Mouse (Mus musculus) hindbrain, embryonic 13.5 days (tissue): ENCODE results near the gene Tmem159. TPM values are rescaled to one million over a fixed set of nuclear protein-coding genes. Genes with fewer than 3 reads are reported as not detected.
A peak's percentile ranks its signal among the peaks of the same experiment; 100 is the strongest.

ENCODE experiments used
- ATAC-seq: fragments of 200-750 bp; cut with Nextera tagmentation; 2 replicates; pipeline ENCODE4 v1.8.0; 2017; ENCODE audit warnings: moderate TSS enrichment; ENCODE audit not compliant: low FRiP score
- H3K27ac ChIP-seq: fragments of 300-500 bp; sonication (generic); 2 replicates; pipeline ENCODE4 v1.5.1; 2015; ENCODE audit warnings: inconsistent platforms, mild to moderate bottlenecking, moderate library complexity
- H3K27me3 ChIP-seq: fragments of 300-500 bp; sonication (generic); 2 replicates; pipeline ENCODE4 v1.6.1; 2015; ENCODE audit warnings: mild to moderate bottlenecking, inconsistent platforms
- H3K36me3 ChIP-seq: fragments of 300-500 bp; sonication (generic); 2 replicates; pipeline ENCODE4 v1.6.1; 2015; ENCODE audit warnings: mild to moderate bottlenecking, inconsistent platforms
- H3K4me1 ChIP-seq: fragments of 300-500 bp; sonication (generic); replicated peaks from 2 replicates; pipeline ENCODE4 v1.6.1; 2015; ENCODE audit warnings: inconsistent platforms
- H3K4me2 ChIP-seq: fragments of 300-500 bp; sonication (generic); 2 replicates; pipeline ENCODE4 v1.6.1; 2015; ENCODE audit warnings: inconsistent platforms, mild to moderate bottlenecking, moderate library complexity
- H3K4me3 ChIP-seq: fragments of 300-500 bp; sonication (generic); 2 replicates; pipeline ENCODE4 v1.5.1; 2015; ENCODE audit warnings: mild to moderate bottlenecking, inconsistent platforms
- H3K9ac ChIP-seq: fragments of 300-500 bp; sonication (generic); 2 replicates; pipeline ENCODE4 v1.6.1; 2015; ENCODE audit warnings: mild to moderate bottlenecking, inconsistent platforms
- H3K9me3 ChIP-seq: fragments of 300-500 bp; sonication (generic); 2 replicates; pipeline ENCODE4 v1.6.1; 2016; ENCODE audit warnings: inconsistent platforms
- WGBS: fragments of 180-500 bp; shearing (Covaris S2); methylation state at CpG from one replicate; pipeline ENCODE4 v1.1.7; 2015; 5-methylcytosine and 5-hydroxymethylcytosine counted together
- polyA plus RNA-seq: library from polyadenylated mRNA; unstranded; fragments of >200 nt; fragmentation: Nextera tagmentation; extraction: Ambion mirVana; gene quantifications from 2 replicates; pipeline ENCODE4 v1.2.1, GENCODE M21; 2015

The Tmem159 gene
- 12.3 and 12.9 TPM in 2 replicates for polyA plus RNA-seq

DNA sequence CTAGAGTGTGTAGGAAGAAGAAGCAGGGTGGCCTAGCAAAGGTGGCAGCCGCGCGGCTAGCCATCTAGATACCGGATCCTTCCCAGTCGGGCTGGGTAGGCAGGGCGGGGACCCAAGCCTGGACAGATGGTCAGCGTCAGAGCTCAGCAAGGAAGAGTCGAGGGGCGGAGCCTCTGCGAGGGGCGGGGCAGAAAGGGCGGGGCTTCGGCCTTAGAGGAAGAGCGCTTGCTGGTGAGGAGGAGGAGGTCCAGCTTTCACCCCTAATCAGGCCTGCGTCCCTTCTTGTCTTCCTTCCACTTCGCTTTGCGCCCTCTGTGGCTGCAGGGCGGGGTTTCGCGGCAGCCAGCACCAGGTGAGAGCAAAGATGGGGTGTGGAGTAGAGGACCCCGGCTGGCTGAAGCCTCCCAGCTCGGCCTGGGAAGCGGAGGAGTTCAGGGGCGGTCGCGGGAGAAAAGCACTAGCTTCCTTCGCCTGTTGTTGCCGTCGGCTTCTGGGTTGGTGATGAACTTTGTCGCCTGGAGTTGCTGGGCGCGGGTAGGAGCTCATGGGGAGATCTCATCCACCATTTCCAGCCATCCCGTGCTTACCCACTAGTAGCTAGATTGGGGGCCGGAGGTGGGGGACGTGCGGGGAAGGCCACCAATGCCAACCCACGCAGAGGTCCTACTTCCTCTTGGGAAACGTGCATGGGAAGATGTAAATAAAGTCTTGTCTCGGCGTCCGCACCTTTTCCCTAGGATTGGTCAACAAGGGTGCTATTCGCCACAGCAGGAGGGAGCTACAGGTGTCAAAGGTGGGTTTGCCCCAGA is at the start of gene Tmem159:
Gene Tmem159, plus strand, starts transcription at position 190 of the 809 bp plus-strand sequence.
- ATAC-seq, result peak; percentile 81
- 1% methylated on average over 42 of the region's 42 CpGs for WGBS

DNA sequence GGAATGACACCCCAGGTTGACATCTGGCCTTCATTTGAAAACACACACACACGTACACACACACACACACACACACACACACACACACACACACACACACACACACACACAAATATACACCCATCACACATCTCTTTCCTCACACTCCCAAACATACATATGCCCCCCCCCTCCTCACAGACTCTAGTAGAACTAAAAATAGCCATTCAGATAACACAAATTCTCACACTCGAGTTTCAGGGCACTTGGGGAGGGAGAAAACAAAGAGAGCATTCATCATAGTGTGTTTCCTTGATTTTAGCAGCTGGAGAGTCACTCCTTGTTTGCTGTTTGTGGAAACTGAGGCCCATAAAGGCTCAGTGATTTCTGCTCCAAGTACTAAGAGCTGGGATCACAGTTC is 48.1 kb upstream of the Tmem159 start:
- Histone ChIP-seq H3K27ac (no peak overlapping the region), H3K9me3 (no peaks in the 10 kb centered on the region), H3K4me2 (no peak overlapping the region), H3K9ac (no peak overlapping the region), H3K36me3 (no peaks in the 10 kb centered on the region), H3K4me1 (no peaks in the 10 kb centered on the region), H3K4me3 (no peak overlapping the region), H3K27me3 (no peaks in the 10 kb centered on the region)
- WGBS, result 53% methylated on average over 2 of the region's 2 CpGs
- no peak for ATAC-seq

More for the DNA sequence above, at the start of gene Tmem159:
- Histone ChIP-seq H3K27me3 (peaks cover 15% of the 10 kb centered on the region; the same call in 1 of the 2 replicates), H3K9ac (peak within 1 kb of the TSS; percentile 75), H3K4me1 (peaks cover 14% of the 10 kb centered on the region), H3K9me3 (no peaks in the 10 kb centered on the region), H3K4me2 (peak within 1 kb of the TSS; percentile 80), H3K36me3 (no peaks in the 10 kb centered on the region), H3K27ac (no peak within 1 kb of the TSS), H3K4me3 (peak within 1 kb of the TSS; percentile 52)

DNA sequence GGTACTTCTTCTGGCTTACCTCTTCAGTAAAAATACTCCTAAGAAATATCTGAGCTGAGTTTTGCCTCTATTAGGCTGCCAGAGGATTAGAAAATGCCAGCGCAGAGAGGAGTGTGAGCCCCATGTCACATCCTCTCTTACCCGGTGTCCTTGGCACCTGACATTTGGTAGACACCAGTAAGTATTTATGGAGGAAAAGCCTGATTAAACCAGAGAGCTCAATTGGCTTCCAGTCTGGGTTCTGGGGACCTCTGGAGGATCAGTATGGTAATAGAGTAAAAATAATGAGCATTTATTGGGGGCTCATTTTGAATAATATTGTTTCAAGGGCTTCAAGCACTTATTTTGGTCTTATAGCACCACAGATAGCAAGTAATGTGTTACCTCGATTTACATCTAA is 46.7 kb upstream of the Tmem159 start:
- Histone ChIP-seq H3K4me2 (no peak overlapping the region), H3K9me3 (no peaks in the 10 kb centered on the region), H3K36me3 (no peaks in the 10 kb centered on the region), H3K9ac (no peak overlapping the region), H3K27me3 (no peaks in the 10 kb centered on the region), H3K27ac (no peak overlapping the region), H3K4me3 (no peak overlapping the region), H3K4me1 (no peaks in the 10 kb centered on the region)
- ATAC-seq, result no peak
- WGBS, result 93% methylated on average over 3 of the region's 3 CpGs

DNA sequence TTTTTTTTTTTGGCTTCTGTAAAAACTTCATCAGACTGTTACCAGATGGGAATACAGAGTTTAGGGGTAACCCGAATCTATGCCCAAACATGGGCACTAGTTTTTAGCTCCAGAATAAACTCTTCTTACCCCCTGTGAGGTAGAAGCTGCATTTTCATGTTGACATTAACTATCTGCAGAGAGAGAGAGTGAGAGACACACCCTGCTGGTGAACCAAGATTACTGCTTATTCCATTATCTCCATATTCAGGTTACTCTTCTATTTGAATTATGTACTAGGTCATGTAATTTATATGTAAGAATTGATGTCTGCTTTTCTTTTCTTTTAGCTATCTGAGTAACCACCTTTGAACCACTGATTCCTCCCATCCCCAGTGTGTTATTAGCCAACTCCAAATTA is 38.1 kb upstream of the Tmem159 start:
- ATAC-seq, result no peak
- no peaks in the 10 kb centered on the region for H3K9me3 ChIP-seq
- no peak overlapping the region for H3K4me2 ChIP-seq
- no peaks in the 10 kb centered on the region for H3K27me3 ChIP-seq
- H3K4me3 ChIP-seq, result no peak overlapping the region
- peaks cover 2% of the 10 kb centered on the region; the same call in 1 of the 2 replicates for H3K4me1 ChIP-seq
- no peak overlapping the region for H3K27ac ChIP-seq
- WGBS, result 89% methylated on average over 1 of the region's 1 CpGs
- no peaks in the 10 kb centered on the region for H3K36me3 ChIP-seq
- no peak overlapping the region for H3K9ac ChIP-seq

DNA sequence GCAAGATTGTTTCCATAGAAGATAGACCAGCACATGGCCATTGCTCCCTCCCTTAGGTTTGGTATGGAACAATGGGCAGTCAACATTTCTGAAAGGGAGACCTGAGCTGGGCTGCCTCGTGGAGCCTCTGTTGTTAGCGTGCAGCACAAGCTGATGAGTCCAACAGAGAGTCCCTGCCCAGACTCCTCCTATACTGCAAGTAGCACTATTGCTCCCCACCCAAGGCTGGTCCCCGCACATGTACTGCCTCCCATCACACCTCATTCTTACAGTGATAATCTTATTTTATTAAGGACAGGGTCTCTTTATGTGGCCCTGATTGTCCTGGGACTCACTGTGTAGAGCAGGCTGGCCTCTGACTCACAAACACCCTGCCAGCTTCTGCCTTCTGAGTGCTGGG is 34.0 kb upstream of the Tmem159 start:
- no peaks in the 10 kb centered on the region for H3K36me3 ChIP-seq
- no peak for ATAC-seq
- no peak overlapping the region for H3K27ac ChIP-seq
- 86% methylated on average over 3 of the region's 3 CpGs for WGBS
- no peaks in the 10 kb centered on the region for H3K9me3 ChIP-seq
- peaks cover 8% of the 10 kb centered on the region; the same call in 1 of the 2 replicates for H3K4me1 ChIP-seq
- H3K27me3 ChIP-seq, result no peaks in the 10 kb centered on the region
- H3K9ac ChIP-seq, result no peak overlapping the region
- H3K4me2 ChIP-seq, result no peak overlapping the region
- H3K4me3 ChIP-seq, result no peak overlapping the region

DNA sequence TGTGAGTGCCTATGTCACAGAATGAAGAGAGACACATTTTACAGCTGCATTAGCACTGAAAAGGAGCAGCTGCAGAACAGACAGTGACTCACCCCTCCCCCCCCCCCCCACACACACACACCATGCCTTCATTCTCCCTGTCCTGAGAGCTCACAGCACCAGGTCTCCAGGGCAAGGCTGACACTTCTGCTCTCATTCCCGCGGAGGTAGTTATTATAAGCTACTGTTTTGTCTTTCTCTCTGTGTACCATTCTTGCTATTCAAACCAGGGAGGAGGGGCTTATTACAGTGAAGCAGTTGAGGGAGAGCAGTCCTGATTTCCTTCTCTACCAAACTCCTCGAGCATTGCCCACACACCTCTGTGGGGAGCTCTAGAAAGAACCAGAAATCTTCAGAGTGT is 33.0 kb upstream of the Tmem159 start:
- Histone ChIP-seq H3K9ac (no peak overlapping the region), H3K27ac (no peak overlapping the region), H3K4me2 (no peak overlapping the region), H3K9me3 (no peaks in the 10 kb centered on the region), H3K4me3 (no peak overlapping the region), H3K4me1 (peaks cover 8% of the 10 kb centered on the region; the same call in 1 of the 2 replicates), H3K27me3 (no peaks in the 10 kb centered on the region), H3K36me3 (no peaks in the 10 kb centered on the region)
- WGBS, result 14% methylated on average over 3 of the region's 3 CpGs
- ATAC-seq, result peak; percentile 61; the same call in 1 of the 2 replicates

DNA sequence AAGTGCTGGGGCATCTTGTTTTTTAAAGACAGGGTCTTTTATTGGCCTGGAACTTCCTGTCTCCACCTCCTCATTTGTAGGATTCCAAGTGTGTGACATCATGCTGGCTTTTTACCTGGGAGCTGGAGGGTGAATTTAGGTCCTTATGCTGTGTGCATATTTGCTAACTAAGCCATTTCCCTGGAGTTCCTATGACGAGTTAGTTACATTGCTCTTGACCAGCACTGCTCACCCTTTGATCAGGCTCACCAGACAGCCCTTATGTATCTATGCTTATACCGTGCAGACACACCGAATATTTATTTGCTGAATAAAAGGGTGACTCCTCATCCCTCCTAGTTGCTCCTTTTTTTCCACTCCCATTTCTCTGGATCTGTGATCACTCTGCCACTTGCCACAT is 22.0 kb upstream of the Tmem159 start:
- Histone ChIP-seq H3K4me2 (no peak overlapping the region), H3K9me3 (no peaks in the 10 kb centered on the region), H3K27ac (no peak overlapping the region), H3K4me1 (no peaks in the 10 kb centered on the region), H3K36me3 (no peaks in the 10 kb centered on the region), H3K9ac (no peak overlapping the region), H3K27me3 (no peaks in the 10 kb centered on the region), H3K4me3 (no peak overlapping the region)
- 79% methylated on average over 3 of the region's 3 CpGs for WGBS
- no peak for ATAC-seq

DNA sequence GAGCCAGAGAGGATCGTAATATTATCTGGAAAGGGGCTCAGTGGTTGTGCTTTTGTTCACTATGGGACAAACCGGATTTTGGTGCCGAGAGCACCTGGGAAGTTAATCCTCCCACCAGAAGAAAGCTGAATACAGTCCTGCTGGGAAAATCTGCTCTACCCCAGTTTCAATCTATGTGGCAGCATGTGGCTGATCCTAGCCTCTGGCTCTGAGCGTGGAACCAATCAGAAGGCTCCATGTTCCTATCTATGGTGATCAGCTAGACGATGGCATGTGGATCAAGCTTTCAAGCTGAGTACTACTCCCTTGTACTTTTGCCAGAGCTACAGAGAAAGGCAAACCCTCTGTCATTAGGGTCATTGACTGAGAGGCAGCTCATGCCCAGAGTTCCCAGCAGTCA is 9.1 kb upstream of the Tmem159 start:
- Histone ChIP-seq H3K4me2 (no peak overlapping the region), H3K36me3 (no peaks in the 10 kb centered on the region), H3K27me3 (0 out of 2 replicates have a peak, but pooled peaks cover 4% of the 10 kb centered on the region), H3K27ac (no peak overlapping the region), H3K4me3 (no peak overlapping the region), H3K9me3 (no peaks in the 10 kb centered on the region), H3K9ac (no peak overlapping the region), H3K4me1 (no peaks in the 10 kb centered on the region)
- WGBS, result 52% methylated on average over 5 of the region's 5 CpGs
- no peak for ATAC-seq

DNA sequence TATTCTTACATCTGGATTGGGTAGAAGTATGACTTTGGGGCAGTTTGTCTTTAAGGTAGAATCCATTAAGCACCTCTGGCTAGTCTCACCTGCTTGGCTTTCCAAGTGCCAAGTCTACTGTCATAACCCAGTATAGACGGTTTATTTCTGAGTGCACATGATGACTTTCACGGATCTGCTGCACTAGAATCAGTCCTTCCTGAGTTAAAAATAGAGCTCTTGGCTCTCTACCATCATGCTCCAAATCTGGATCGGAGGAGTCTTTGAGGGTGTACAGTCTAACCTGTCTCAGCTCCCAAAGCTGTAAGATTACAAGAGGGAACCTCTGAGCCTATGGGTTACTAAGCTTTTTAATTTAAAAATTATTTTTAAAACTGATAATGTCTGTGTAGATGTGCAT is 7.9 kb upstream of the Tmem159 start:
- Histone ChIP-seq H3K4me3 (no peak overlapping the region), H3K4me2 (no peak overlapping the region), H3K36me3 (no peaks in the 10 kb centered on the region), H3K27ac (no peak overlapping the region), H3K9me3 (no peaks in the 10 kb centered on the region), H3K27me3 (0 out of 2 replicates have a peak, but pooled peaks cover 4% of the 10 kb centered on the region), H3K4me1 (no peaks in the 10 kb centered on the region), H3K9ac (no peak overlapping the region)
- ATAC-seq, result no peak
- 91% methylated on average over 3 of the region's 3 CpGs for WGBS

DNA sequence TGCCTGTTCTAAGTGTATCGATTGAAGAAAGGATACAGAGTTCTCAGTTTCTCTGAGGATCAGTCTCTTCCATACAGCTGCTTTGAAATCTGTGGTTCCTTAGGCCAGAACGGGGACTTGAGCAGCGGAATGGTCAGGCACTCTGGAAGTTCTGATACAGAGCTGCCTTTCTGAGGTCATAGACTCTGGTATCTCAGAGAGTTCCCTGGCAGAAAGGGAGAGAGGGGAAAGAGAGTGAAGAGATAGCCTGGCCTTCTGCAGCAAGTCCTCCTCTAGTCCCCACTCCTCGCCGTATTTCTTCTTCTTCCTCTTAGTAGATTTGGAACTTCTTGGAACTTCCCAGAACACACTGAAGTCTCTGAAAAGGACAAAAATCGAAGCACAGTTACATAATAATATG is 7.0 kb upstream of the Tmem159 start, which contains the start of gene Dnah3:
Gene Dnah3, minus strand, starts transcription at position 101 of the 400 bp plus-strand sequence.
- Histone ChIP-seq H3K27me3 (0 out of 2 replicates have a peak, but pooled peaks cover 4% of the 10 kb centered on the region), H3K27ac (no peak within 1 kb of the TSS), H3K36me3 (no peaks in the 10 kb centered on the region), H3K9me3 (no peaks in the 10 kb centered on the region), H3K4me1 (no peaks in the 10 kb centered on the region), H3K4me3 (no peak within 1 kb of the TSS), H3K9ac (no peak within 1 kb of the TSS), H3K4me2 (no peak within 1 kb of the TSS)
- no peak for ATAC-seq
- WGBS, result 89% methylated on average over 6 of the region's 6 CpGs

DNA sequence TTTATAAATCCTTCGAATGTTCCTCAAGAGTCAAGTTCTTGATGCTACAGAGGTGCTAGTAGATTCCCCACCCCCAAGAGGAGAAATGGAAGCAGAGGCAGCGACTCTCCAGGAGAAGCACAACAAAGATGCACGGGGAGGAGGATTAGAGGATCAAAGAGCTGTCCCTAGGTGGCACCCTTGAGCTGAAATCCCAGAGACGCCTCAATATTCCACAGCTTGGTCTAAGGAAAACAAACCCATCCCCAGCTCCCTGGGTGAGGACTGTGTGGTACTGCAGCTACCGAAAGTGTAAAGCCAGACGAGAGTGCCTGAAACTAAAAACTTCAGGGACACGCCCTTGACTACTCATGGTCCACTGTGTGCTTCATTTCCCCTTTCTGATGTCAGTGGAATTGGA is 4.3 kb upstream of the Tmem159 start:
- Histone ChIP-seq H3K27ac (no peak overlapping the region), H3K36me3 (no peaks in the 10 kb centered on the region), H3K4me2 (no peak overlapping the region), H3K27me3 (peaks cover 10% of the 10 kb centered on the region; the same call in 1 of the 2 replicates), H3K4me1 (peaks cover 6% of the 10 kb centered on the region), H3K9me3 (no peaks in the 10 kb centered on the region), H3K4me3 (no peak overlapping the region), H3K9ac (no peak overlapping the region)
- WGBS, result 9% methylated on average over 7 of the region's 7 CpGs
- ATAC-seq, result peak; percentile 30; the same call in 1 of the 2 replicates

DNA sequence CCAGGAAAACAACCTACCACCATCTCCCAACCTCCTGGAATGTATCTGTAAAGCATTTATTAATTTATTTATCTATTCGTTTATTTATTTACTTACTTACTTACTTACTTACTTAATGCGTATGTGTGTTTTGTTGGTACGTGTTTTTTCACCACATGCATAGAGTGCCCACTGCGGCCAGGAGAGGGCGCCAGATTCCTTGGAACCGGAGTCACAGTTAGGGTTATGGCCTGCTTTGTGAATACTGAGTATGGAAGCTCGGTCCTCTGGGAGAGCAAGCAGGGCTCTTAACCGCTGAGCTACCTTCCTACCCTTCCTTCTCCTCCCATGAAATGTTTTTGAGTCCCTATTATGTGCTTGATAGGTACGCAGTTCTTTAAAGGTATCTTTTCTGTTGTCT is 3.8 kb upstream of the Tmem159 start:
- ATAC-seq, result no peak
- Histone ChIP-seq H3K27ac (no peak overlapping the region), H3K9me3 (no peaks in the 10 kb centered on the region), H3K4me1 (peaks cover 11% of the 10 kb centered on the region), H3K27me3 (peaks cover 16% of the 10 kb centered on the region; the same call in 1 of the 2 replicates), H3K4me2 (no peak overlapping the region), H3K9ac (no peak overlapping the region), H3K4me3 (no peak overlapping the region), H3K36me3 (no peaks in the 10 kb centered on the region)
- WGBS, result 21% methylated on average over 9 of the region's 9 CpGs
